Mouse (Mus musculus) adrenal gland, adult 18-20 months (tissue): Measurements from ENCODE around the gene Syne2. TPM values are rescaled to one million over a fixed set of nuclear protein-coding genes. Genes with fewer than 3 reads are reported as not detected.

ENCODE experiments used
- DNase-seq, 2 experiments: peaks; one replicate each; pipeline ENCODE4 v3.0.0; 2021 to 2022; ENCODE audit warnings: low spot score in 2 of 2
- total RNA-seq, 2 experiments: library from RNA; stranded (reverse); gene quantifications; 1 replicate in 1 of 2; 2 replicates in 1 of 2; pipeline ENCODE4 v1.2.3; 2021

The Syne2 gene
- total RNA-seq, 2 experiments from 2014 or later, result 33.2 to 39.7 TPM

GRCm38 (mm10) chr12:75826699-75827353, 8.9 kb downstream of the Syne2 start:
- no peak for DNase-seq

GRCm38 (mm10) chr12:75827751-75828150, 9.8 kb downstream of the Syne2 start:
- DNase-seq, result peak in 1 of 2 experiments; percentile 22

GRCm38 (mm10) chr12:75829616-75830015, 11.7 kb downstream of the Syne2 start:
- no peak for DNase-seq

- no peak for DNase-seq
Measured at GRCm38 (mm10) chr12:75833149-75833959, 15.4 kb downstream of the Syne2 start.

GRCm38 (mm10) chr12:75833960-75834729, 16.2 kb downstream of the Syne2 start:
- no peak for DNase-seq

GRCm38 (mm10) chr12:75836524-75836962, 18.6 kb downstream of the Syne2 start:
- no peak for DNase-seq

- no peak for DNase-seq
Measured at GRCm38 (mm10) chr12:75837462-75837861, 19.5 kb downstream of the Syne2 start.

- no peak for DNase-seq
Measured at GRCm38 (mm10) chr12:75839083-75839736, 21.3 kb downstream of the Syne2 start.

- no peak for DNase-seq
Measured at GRCm38 (mm10) chr12:75841183-75841582, 23.2 kb downstream of the Syne2 start.

GRCm38 (mm10) chr12:75844311-75844710, 26.4 kb downstream of the Syne2 start:
- no peak for DNase-seq

GRCm38 (mm10) chr12:75845070-75845469, 27.1 kb downstream of the Syne2 start:
- no peak for DNase-seq

- no peak for DNase-seq
Measured at GRCm38 (mm10) chr12:75846513-75846912, 28.6 kb downstream of the Syne2 start.

- no peak for DNase-seq
Measured at GRCm38 (mm10) chr12:75850205-75850604, 32.3 kb downstream of the Syne2 start.

GRCm38 (mm10) chr12:75851481-75851880, 33.5 kb downstream of the Syne2 start:
- DNase-seq, result no peak

- DNase-seq, result no peak
Measured at GRCm38 (mm10) chr12:75852384-75852783, 34.5 kb downstream of the Syne2 start.

GRCm38 (mm10) chr12:75853559-75853958, 35.6 kb downstream of the Syne2 start:
- DNase-seq, result peak; percentile 44 to 53

- DNase-seq, result no peak
Measured at GRCm38 (mm10) chr12:75855051-75855453, 37.1 kb downstream of the Syne2 start.

GRCm38 (mm10) chr12:75855621-75856020, 37.7 kb downstream of the Syne2 start:
- DNase-seq, result no peak

- DNase-seq, result no peak
Measured at GRCm38 (mm10) chr12:75856096-75856868, 38.3 kb downstream of the Syne2 start.

GRCm38 (mm10) chr12:75859936-75860335, 42.0 kb downstream of the Syne2 start:
- DNase-seq, result no peak
